Mouse (Mus musculus): ENCODE measurements around the gene Alkbh4.

Alkbh4 gene

DNA sequence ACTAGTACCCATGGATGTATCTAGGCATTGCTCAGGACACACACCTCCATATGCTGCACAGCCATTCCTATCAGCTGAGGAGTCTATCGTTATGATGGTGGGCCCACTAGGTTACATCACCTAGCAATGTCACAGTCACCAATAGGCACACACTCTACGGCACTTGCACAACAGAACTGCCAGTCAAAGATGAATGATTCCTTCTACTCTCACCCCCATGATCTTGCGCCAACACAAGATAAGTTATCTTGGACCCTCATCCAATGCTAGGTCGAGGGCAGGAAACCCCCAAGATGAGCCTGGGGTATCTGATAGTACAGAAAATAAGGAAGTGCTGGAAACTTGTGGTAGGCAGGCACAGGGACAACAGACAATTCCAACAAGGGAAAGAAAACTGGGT lies 46.9 kb downstream of the Alkbh4 start:
- no peak for DNase-seq

DNA sequence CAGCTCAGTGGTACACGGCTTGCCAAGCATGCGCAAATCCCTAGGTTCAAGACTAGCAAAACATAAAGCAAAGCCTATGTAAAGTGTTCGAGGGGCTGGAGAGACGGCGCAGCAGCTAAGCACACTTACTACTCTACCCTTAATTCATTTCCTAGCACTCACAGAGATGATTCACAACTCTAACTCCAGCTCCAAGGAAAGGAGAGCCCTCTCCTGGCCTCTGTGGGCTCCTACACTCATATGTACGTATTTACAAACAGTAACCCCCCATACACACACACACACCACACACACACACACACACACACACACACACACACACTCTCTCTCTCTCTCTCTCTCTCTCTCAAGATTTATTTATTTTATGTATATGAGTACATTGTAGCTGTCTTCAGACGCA lies 47.8 kb downstream of the Alkbh4 start:
- no peak for DNase-seq

DNA sequence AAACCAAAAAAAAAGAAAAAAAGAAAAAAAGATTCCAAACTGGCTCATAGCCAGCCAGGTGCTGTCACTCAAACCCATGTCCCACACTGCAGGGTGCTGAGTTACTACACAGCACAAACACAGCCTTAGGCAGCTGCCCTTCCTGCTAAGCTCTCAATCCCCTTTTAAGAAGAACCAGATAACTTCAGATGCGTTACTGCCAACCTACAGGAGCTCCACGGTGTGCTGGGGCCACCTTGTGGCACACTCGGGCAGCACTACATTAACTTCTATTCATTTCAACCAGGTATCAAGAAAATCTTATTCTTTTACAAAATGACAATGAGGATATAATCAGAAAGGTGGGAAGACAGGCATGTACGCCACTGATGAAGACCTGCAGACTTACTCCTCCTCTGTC lies 50.8 kb downstream of the Alkbh4 start:
- DNase-seq, result peak; percentile 78
